Mouse (Mus musculus) heart, postnatal 36 days (tissue): ENCODE measurements around the gene Zdhhc22. TPM values are rescaled to one million over a fixed set of nuclear protein-coding genes. Genes with fewer than 3 reads are reported as not detected.

Source experiments
- DNase-seq, 2 experiments: peaks; one replicate each; pipeline ENCODE4 v3.0.0; 2021 to 2022
- intact Hi-C: fragments of 180-260 bp; cut with DNase I; formaldehyde crosslinking; loops from one replicate; pipeline ENCODE4 v1.15.1; 2025
- total RNA-seq, 2 experiments: library from RNA; stranded (reverse); gene quantifications; 2 replicates each; pipeline ENCODE4 v1.2.3; 2021

Gene Zdhhc22
- total RNA-seq, 2 experiments from 2014 or later: not detected

- intact Hi-C loops: no loop called here
- no peak for DNase-seq
Measured at GRCm38 (mm10) chr12:86965237-86965799, 24.9 kb downstream of the Zdhhc22 start.

DNA sequence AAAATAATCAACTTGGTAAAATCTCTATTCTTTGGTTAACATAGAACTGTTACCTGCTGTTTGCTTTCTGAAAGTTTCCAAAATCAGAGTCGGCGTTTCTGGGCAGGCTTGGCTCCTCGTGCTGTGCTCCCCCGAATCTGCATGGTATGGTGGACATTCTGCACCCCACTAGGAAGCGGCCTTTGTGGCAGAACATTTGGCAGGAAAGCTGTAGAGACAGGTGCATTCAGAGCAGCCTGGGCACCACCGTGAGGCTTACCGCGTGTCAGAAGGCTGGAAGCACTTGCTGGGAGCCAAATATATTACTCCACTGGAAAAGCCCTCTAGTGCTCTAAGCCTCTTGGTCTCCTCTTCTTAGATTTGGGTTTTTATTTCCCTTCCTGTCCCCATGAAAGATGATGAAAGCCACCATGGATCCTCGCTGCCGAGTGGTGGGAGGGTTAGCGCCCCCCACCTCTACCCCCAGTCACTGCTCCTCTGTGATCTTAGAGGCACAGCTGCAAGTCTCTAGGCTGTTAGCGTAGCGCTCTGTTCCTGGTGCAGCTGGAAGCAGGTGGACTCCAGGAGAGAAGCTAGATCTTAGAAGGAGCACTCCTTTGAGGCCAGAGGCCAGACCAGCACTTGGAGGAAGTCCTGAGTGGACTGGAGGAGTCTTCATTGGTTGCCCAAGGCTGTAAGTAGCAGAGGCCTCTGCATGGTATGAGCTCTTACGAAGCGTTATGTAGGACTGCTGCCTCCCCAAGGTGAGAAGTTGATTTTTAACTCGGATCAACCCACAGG lies 25.8 kb downstream of the Zdhhc22 start:
- intact Hi-C loops: no loop called here
- DNase-seq: no peak

GRCm38 (mm10) chr12:86961589-86962344 lies 28.5 kb downstream of the Zdhhc22 start:
- DNase-seq: peak; percentile 64 to 68
- intact Hi-C loops: no loop called here

DNA sequence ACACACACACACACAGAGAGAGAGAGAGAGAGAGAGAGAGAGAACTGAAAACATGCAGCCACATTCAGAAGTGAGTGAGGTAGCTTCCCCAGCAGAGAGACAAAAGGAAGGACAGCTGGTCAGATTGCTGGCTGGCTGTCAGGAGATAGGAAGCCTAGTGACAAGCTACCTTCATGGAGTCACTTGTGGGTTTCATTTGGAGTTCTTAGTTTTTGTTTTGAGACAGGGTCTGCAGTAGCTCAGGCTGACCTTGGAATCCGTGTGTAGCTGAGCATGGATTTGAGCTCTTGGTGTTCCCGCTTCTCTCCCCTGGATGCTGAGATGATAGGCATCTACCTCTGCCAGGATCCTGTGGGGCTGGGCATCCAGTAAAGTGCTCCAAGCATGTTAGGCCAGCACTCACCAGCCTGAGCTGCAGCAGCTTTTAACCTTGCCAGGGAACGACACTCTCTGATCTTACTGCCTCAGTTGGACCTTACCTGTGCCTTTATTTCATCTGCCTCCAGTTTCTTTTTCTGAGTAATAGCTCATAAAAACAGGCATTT lies 29.4 kb downstream of the Zdhhc22 start:
- intact Hi-C loops: no loop called here
- no peak for DNase-seq

DNA sequence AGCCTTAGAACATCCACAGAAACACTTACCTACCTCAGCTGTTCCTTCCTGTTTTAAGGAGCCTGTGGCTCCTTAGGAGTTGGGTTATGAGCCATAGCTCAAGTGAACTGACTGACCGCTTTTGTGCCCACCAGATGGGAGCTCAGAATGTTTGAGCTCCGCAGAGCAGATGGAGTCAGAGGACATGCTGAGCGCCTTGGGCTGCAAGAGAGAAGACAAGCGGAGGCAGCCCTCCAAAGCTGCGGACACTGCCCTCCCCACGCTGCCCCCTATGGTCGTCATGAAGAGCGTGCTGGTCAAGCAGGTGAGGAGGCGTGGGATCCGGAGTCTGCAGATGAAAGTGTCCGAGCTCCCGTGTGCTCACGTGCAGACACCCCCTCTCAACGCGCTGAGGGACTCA lies 30.1 kb downstream of the Zdhhc22 start:
- no peak for DNase-seq
- intact Hi-C loops: no loop called here

- no peak for DNase-seq
- intact Hi-C loops: no loop called here
Measured at GRCm38 (mm10) chr12:86959661-86960060, 30.6 kb downstream of the Zdhhc22 start.

GRCm38 (mm10) chr12:86958558-86958957 lies 31.7 kb downstream of the Zdhhc22 start:
- intact Hi-C loops: no loop called here
- DNase-seq: no peak

DNA sequence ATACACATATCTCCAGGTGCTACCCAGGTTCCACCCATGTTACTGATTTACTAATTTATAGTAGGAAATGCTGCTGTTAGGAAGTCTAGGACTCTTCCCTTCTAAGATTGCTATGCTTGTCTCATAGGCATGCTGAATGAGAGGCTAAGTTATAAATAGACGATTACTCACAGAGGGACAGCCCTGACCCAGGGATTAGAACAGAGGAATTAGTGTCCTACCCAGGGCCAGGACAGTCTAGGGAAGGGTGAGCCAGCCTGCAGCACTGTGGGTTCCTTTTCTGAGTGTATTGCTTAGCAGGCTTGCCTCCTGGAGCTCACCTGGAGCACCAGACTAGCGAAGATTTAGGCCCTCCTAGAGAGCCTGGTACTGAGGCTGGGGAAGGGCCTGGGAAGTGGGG lies 34.3 kb downstream of the Zdhhc22 start:
- intact Hi-C loops: no loop called here
- peak in 1 of 2 experiments; percentile 20 for DNase-seq

- DNase-seq: peak in 1 of 2 experiments; percentile 0
- intact Hi-C loops: no loop called here
Measured at GRCm38 (mm10) chr12:86952331-86952850, 37.8 kb downstream of the Zdhhc22 start.

DNA sequence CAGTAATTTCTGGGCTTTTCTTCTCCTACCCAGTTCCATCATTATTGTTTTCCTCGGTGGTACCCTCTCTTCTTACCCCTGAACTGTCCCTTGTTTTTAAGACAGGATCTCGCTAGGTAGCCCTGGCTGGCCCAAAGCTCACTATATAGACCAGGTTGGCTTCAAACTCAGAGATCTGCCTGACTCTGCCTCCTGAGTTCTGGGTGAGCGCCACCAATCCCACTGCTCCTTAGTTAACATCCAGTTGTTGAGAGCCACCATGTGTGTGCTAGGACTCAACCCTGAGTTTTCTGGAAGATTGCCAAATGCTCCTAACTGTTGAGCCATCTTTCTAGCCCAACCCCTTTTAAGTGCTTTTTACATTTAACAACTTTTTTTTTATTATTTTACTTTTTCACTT lies 39.3 kb downstream of the Zdhhc22 start:
- DNase-seq: no peak
- intact Hi-C loops: no loop called here

- intact Hi-C loops: no loop called here
- DNase-seq: no peak
Measured at GRCm38 (mm10) chr12:86950161-86950960, 39.9 kb downstream of the Zdhhc22 start.

- peak in 1 of 2 experiments; percentile 18 for DNase-seq
- intact Hi-C loops: no loop called here
Measured at GRCm38 (mm10) chr12:86949501-86949900, 40.7 kb downstream of the Zdhhc22 start.

GRCm38 (mm10) chr12:86948627-86949026 lies 41.6 kb downstream of the Zdhhc22 start:
- peak in 1 of 2 experiments; percentile 34 for DNase-seq

DNA sequence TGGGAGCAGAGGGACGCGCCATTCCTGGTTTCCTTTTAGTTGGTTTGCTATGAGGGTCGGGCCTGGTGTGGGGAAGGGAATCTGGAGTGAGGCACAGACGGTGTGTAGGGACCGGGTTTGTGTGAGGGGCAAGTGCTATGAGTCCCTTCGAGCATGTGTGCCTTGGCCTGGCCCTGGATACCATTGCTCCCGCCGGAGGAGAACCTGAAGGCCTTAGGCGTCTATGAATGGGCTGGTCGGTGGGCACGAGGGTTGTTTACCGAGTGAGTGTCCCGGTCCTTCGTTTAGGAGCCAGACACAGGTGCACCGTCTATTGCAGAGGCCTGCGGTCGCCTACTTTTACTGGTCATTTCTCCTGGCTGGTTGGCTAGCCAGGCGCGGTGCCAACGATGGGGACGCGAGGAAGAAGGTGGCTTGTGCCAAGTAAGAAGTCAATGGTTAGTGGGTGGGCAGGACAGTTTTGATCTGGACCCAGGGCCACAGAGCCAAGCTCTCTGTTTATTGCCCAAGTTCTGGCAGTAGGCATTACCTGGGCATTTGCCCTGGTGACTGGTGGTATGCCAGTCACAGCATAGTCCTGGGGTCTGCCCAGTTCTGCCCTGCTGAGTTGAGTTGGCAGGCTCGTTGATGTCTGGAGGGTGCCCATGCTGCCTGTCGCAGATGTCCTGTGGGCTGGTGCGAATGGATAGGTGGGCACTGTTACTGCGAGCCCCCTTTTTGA lies 42.4 kb downstream of the Zdhhc22 start:
- peak; percentile 61 to 68 for DNase-seq
- intact Hi-C loops: no loop called here

More at GRCm38 (mm10) chr12:86948627-86949026, 41.6 kb downstream of the Zdhhc22 start:
- intact Hi-C loops: no loop called here

DNA sequence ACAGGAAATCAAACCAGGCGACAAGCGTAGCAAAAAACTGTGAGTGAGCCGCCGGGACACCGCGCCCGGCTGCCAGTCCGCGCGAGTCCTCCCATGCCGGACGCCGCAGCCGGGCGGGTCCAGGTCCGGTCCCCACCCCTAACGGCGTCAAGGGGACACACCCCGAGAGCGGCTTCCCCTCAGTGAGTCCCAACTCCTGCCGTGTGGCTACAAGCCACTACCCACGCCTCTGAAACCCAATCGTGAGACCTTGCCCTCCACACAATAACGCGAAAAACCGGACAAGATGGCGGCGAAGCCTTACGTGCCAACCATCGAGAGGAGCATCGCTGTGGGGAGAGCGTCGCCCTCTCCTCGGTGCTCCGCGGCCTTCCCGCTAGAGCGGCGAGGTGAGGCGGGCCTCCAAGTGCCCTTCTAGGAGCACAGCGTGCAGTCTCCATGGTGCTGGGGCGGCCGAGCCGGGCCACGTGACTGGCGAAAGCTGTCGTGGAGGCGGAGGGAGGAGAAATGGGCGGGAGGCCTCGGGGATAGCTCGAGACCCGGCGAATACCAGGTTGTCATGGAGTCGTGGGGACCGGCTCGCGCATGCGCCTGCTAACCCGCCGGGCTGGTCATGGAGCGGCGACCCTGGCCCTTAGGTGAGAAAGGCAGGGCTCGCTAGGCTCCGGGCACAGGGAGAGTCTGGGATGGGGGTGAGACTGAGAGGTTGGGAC lies 43.2 kb downstream of the Zdhhc22 start, which contains the start of gene Cipc:
TSS of gene Cipc (plus strand) at position 182 of the 713 bp plus-strand sequence.
- intact Hi-C loops: loop anchor here (1.0 kb wide), 1 partner anchor 14 kb away; no protein-coding TSS in a partner anchor
- DNase-seq: peak; percentile 94 to 96

DNA sequence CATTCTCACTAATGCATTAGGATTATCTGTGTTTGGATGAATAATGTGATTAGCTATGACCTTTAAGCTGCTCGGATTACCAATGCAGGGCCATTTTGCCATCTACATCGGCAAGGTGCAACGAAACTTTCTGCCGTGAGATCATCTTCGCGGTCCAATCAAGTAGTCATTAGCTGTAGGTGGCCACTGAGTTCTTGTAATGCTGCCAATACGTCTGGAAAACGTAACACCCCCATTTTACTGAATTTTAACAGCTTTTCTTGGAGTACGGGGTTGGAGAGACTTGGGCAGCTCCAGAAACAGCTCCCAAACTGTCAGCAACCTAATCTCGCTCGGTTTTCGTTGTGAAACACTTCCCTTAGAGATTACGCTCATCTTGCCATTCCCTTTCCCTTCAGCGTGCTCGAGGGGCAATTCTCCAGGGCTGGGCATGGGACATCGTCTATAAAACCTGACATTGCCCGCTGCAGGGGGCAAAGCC lies 43.9 kb downstream of the Zdhhc22 start:
- intact Hi-C loops: loop anchor here (1.0 kb wide), 1 partner anchor 13 kb away; no protein-coding TSS in a partner anchor
- no peak for DNase-seq

- intact Hi-C loops: loop anchor here (1.0 kb wide), 2 partner anchors 21 to 39 kb away; no protein-coding TSS in a partner anchor
- peak; percentile 63 to 65 for DNase-seq
Measured at GRCm38 (mm10) chr12:86945126-86945525, 45.1 kb downstream of the Zdhhc22 start.

DNA sequence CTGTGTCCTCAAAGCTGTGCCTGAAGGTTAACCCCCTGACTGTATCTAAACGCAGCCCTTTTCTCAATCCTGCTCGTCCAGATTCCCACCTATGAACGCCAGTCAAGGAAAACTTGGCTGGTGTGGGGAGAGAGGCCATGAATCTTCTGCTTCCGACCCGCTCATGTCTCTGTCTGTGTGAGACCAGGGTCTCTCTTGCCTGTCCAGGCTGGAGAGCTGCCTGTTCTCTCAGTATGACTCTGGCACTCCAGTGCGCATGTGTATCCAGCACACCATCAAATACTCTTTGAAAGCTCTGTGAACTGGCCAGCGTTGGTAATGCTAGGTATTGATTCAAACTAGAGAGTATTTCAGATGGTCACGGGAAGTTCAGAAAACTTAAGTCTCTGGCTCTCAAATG lies 46.8 kb downstream of the Zdhhc22 start:
- intact Hi-C loops: no loop called here
- no peak for DNase-seq
